10 mouse cellular contexts compared by ENCODE assay signal in the genomic region with DNA sequence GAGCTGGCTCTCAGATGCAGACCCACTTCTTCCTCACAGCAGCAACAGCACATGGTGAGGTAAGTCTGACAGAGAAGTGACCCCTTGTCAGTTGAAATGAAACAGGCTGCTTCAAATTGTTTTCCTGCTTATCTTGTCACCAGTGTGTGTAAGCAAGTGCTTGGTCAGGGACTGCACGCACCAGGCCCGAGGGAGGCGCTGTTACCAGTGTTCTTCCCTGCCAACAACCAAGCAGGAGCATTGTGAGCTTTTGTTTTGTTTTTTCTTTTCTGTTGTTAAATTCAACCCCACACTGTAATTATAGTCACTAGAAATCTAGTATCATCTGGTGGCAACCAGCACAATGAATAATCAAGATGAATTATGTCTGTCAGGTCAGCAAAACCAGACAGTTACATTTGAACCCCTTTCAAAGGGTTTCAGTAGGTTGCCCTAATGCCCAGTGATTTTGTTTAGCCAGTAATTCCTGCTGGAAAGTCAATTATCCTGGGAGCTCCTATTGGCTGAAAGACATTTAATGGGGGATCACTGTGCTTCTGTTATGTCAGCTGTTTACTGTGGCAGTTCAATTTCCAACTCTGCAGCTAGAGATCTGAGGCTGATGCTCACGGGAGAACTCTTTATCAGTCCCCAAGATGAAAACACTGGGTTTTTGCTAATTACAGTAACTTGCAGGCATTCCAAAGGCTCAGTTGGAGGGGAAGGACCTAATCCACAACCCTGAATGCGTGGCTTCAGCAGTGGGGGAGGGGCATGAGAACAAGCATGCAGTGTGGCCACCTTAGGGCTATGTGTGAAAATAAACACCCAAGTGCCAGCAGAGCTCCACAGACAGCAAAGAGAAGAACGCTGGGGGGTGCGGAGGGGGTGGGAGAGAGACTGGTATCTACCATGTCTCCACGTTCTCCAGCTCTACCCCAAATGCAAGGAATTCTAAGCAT. TPM values are rescaled to one million over a fixed set of nuclear protein-coding genes. Genes with fewer than 3 reads are reported as not detected.
DNase-seq lines count a peak whose midpoint lies in the region; ATAC-seq lines count a peak whose summit lies in the region.
"Had no signal": no experiment of that assay in that cellular context is flagged by ENCODE, and none has a peak within 500 bp of the region (broad histone marks: within the 10 kb centered on the region; RNA-seq: fewer than 3 reads in every experiment).

No protein-coding gene starts in this region.

- H3K36me3 ChIP-seq in heart, embryonic 11.5 days (ENCODE audit: control insufficient read depth, insufficient read depth, low read length) = no peaks in the 10 kb centered on the region
- H3K36me3 ChIP-seq in neural tube, embryonic 11.5 days (ENCODE audit: control insufficient read depth, insufficient read depth, low read length) = no peaks in the 10 kb centered on the region
- H3K36me3 ChIP-seq in hindbrain, embryonic 16.5 days (ENCODE audit: control insufficient read depth, insufficient read depth, low read length) = no peaks in the 10 kb centered on the region
- H3K36me3 ChIP-seq: intestine, embryonic 15.5 days had no signal

- H3K9ac ChIP-seq in heart, embryonic 11.5 days (ENCODE audit: low read depth, low read length) = peak overlapping the region; percentile 34; the same call in 1 of the 2 replicates
- no peak overlapping the region for H3K9ac ChIP-seq in neural tube, embryonic 11.5 days (ENCODE audit: low read length)
- no peak overlapping the region for H3K9ac ChIP-seq in hindbrain, embryonic 16.5 days (ENCODE audit: low read depth, low read length)
- H3K9ac ChIP-seq: intestine, embryonic 15.5 days had no signal

- no peak for ATAC-seq in heart, embryonic 11.5 days (replicated peaks; ENCODE audit: insufficient number of reproducible peaks, low FRiP score, low TSS enrichment)
- ATAC-seq in neural tube, embryonic 11.5 days (ENCODE audit: insufficient read depth, low FRiP score, low TSS enrichment) = no peak
- ATAC-seq in hindbrain, embryonic 16.5 days = no peak
- ATAC-seq: intestine, embryonic 15.5 days had no signal

- H3K4me2 ChIP-seq in heart, embryonic 11.5 days = no peak overlapping the region; the same call in 1 of the 2 replicates
- no peak overlapping the region for H3K4me2 ChIP-seq in neural tube, embryonic 11.5 days (ENCODE audit: low read depth)
- no peak overlapping the region for H3K4me2 ChIP-seq in hindbrain, embryonic 16.5 days (ENCODE audit: low read length)
- H3K4me2 ChIP-seq: intestine, embryonic 15.5 days had no signal

- H3K4me3 ChIP-seq in heart, embryonic 11.5 days (ENCODE audit: low read depth, low read length) = no peak overlapping the region
- H3K4me3 ChIP-seq in neural tube, embryonic 11.5 days (ENCODE audit: low read depth, low read length) = no peak overlapping the region
- H3K4me3 ChIP-seq in hindbrain, embryonic 16.5 days (ENCODE audit: low read length) = no peak overlapping the region
- H3K4me3 ChIP-seq: intestine, embryonic 15.5 days had no signal

- 11% methylated on average over 8 of the region's 8 CpGs for WGBS in heart, embryonic 11.5 days (ENCODE audit: insufficient replicate concordance)
- WGBS in neural tube, embryonic 11.5 days = 25% methylated on average over 8 of the region's 8 CpGs
- WGBS in hindbrain, embryonic 16.5 days = 39% methylated on average over 8 of the region's 8 CpGs

- no peak for DNase-seq in heart, adult 11 months
- DNase-seq in neural tube, embryonic 11.5 days (ENCODE audit: low spot score) = no peak
- DNase-seq in neural tube, embryonic 10.5 days (ENCODE audit: extremely low spot score, low spot score) = no peak
- DNase-seq in yolk sac, embryonic 10.5 days (ENCODE audit: low spot score) = peak; percentile 18
- DNase-seq in gastrocnemius, postnatal 36 days = no peak
- no peak for DNase-seq in frontal cortex, postnatal 14 days (ENCODE audit: low spot score in 2 of 2)
- DNase-seq: liver had no signal

- no peaks in the 10 kb centered on the region for H3K27me3 ChIP-seq in heart, embryonic 11.5 days (ENCODE audit: control insufficient read depth, insufficient read depth, low read length)
- no peaks in the 10 kb centered on the region for H3K27me3 ChIP-seq in neural tube, embryonic 11.5 days (ENCODE audit: control insufficient read depth, insufficient read depth, low read length)
- no peaks in the 10 kb centered on the region for H3K27me3 ChIP-seq in hindbrain, embryonic 16.5 days (replicated peaks; ENCODE audit: control insufficient read depth, insufficient read depth, low read length)
- H3K27me3 ChIP-seq: intestine, embryonic 15.5 days had no signal

- peaks cover 91% of the 10 kb centered on the region for H3K4me1 ChIP-seq in heart, embryonic 11.5 days (ENCODE audit: control insufficient read depth, insufficient read depth, low read length)
- H3K4me1 ChIP-seq in neural tube, embryonic 11.5 days (ENCODE audit: control insufficient read depth, insufficient read depth, low read length) = peaks cover 35% of the 10 kb centered on the region
- peaks cover 28% of the 10 kb centered on the region for H3K4me1 ChIP-seq in hindbrain, embryonic 16.5 days (ENCODE audit: control insufficient read depth, insufficient read depth, low read depth, low read length)

- intact Hi-C loops in gastrocnemius, postnatal 36 days (cut with DNase I) = no loop called here

- peak overlapping the region; percentile 62 for H3K27ac ChIP-seq in heart, embryonic 11.5 days (ENCODE audit: low read depth, low read length)
- peak overlapping the region; percentile 66 for H3K27ac ChIP-seq in neural tube, embryonic 11.5 days (ENCODE audit: low read depth, low read length)
- H3K27ac ChIP-seq in hindbrain, embryonic 16.5 days (ENCODE audit: low read depth, low read length) = peak overlapping the region; percentile 55; the same call in 1 of the 2 replicates
- H3K27ac ChIP-seq: intestine, embryonic 15.5 days had no signal

- no peaks in the 10 kb centered on the region for H3K9me3 ChIP-seq in heart, embryonic 11.5 days (replicated peaks; ENCODE audit: control insufficient read depth, low read length)
- no peaks in the 10 kb centered on the region for H3K9me3 ChIP-seq in neural tube, embryonic 11.5 days (ENCODE audit: control insufficient read depth, low read length)
- H3K9me3 ChIP-seq in hindbrain, embryonic 16.5 days (ENCODE audit: control insufficient read depth, low read length) = no peaks in the 10 kb centered on the region
- H3K9me3 ChIP-seq: intestine, embryonic 15.5 days had no signal

RNA-seq across cellular contexts. Expression of gene Arid3b, which starts 24.5 kb away (rescaled TPM):
- polyA plus RNA-seq in heart, embryonic 11.5 days (2014; fragmentation: Nextera tagmentation; extraction: Ambion mirVana) = 28.0 and 31.7 TPM in 2 replicates
- polyA plus RNA-seq in neural tube, embryonic 11.5 days (2014; fragmentation: Nextera tagmentation; extraction: Ambion mirVana) = 25.7 and 25.8 TPM in 2 replicates
- 5.4 and 8.6 TPM in 2 replicates for polyA plus RNA-seq in hindbrain, embryonic 16.5 days (2015; fragmentation: Nextera tagmentation; extraction: Ambion mirVana)
- 1 to 10 TPM; 2.4 to 3.5 TPM for total RNA-seq in gastrocnemius, postnatal 36 days (2021)

RNA-seq across cellular contexts. Expression of gene Clk3, which starts 46.4 kb away (rescaled TPM):
- polyA plus RNA-seq in heart, embryonic 11.5 days (2014; fragmentation: Nextera tagmentation; extraction: Ambion mirVana) = 64.2 and 73.5 TPM in 2 replicates
- 88.4 and 97.3 TPM in 2 replicates for polyA plus RNA-seq in neural tube, embryonic 11.5 days (2014; fragmentation: Nextera tagmentation; extraction: Ambion mirVana)
- 57.2 and 66.1 TPM in 2 replicates for polyA plus RNA-seq in hindbrain, embryonic 16.5 days (2015; fragmentation: Nextera tagmentation; extraction: Ambion mirVana)
- total RNA-seq in gastrocnemius, postnatal 36 days (2021) = 10 to 100 TPM; 35.9 to 37.7 TPM
